Mouse (Mus musculus) lung, adult 10 weeks (tissue): ENCODE results near the gene D130040H23Rik. TPM values are rescaled to one million over a fixed set of nuclear protein-coding genes. Genes with fewer than 3 reads are reported as not detected.

Source experiments
- polyA plus RNA-seq: library from polyadenylated mRNA; stranded (reverse); fragments of 350-450 nt; fragmentation: Illumina TruSeq; extraction: RNeasy Lipid Tissue Mini Kit (QIAGEN cat#74804); gene quantifications from one replicate; pipeline ENCODE4 v1.2.3, GENCODE M21; 2014; ENCODE audit warnings: low read depth, low replicate concordance; ENCODE audit not compliant: insufficient read depth

D130040H23Rik gene
- polyA plus RNA-seq: 1.1 TPM

GRCm38 (mm10) chr8:69270386-69271202 lies at the start of gene D130040H23Rik:
Gene D130040H23Rik (plus strand): TSS chr8:69271080.

Other genes starting within 250 kb of the D130040H23Rik start
- gene Zfp930, start 62.0 kb upstream of the D130040H23Rik start, polyA plus RNA-seq: 6.5 TPM
- gene Gm9495, start 182.5 kb downstream of the D130040H23Rik start, polyA plus RNA-seq: not detected